Mouse (Mus musculus) fat pad, adult 2 months (tissue): ENCODE data around the gene Olfr1298.

Experiments
- DNase-seq: peaks from one replicate; pipeline ENCODE4 v3.0.0-alpha.2; 2011; ENCODE audit warnings: low read depth, low spot score; ENCODE audit errors: extremely low read depth

Gene Olfr1298

GRCm38 (mm10) chr2:111649101-111649500 lies at the start of gene Olfr1298:
TSS of gene Olfr1298 (minus strand) at chr2:111649201.
- DNase-seq, result no peak

GRCm38 (mm10) chr2:111661119-111661518 lies 12.1 kb upstream of the Olfr1298 start, which contains the start of gene Olfr1299:
TSS of gene Olfr1299 (plus strand) at chr2:111661419.
- DNase-seq, result no peak

GRCm38 (mm10) chr2:111626397-111626796 lies 22.6 kb downstream of the Olfr1298 start, which contains the start of gene Olfr1297:
TSS of gene Olfr1297 (minus strand) at chr2:111626497.
- DNase-seq, result no peak
